Mouse (Mus musculus) intestine, embryonic 16.5 days (tissue): ENCODE measurements around the gene Tnfaip8l2. TPM values are rescaled to one million over a fixed set of nuclear protein-coding genes. Genes with fewer than 3 reads are reported as not detected.
A peak's percentile ranks its signal among the peaks of the same experiment; 100 is the strongest.
"Not testable (repeated sequence)": the region's sequence is repeated elsewhere in the genome, so short reads cannot be mapped to it uniquely, and the experiment has no call there.

Experiments used
- ATAC-seq: fragments of 200-750 bp; cut with Nextera tagmentation; 2 replicates; pipeline ENCODE4 v1.8.0; 2017; ENCODE audit warnings: moderate TSS enrichment, moderate library complexity
- H3K27ac ChIP-seq: fragments of 300-500 bp; sonication (generic); 2 replicates; pipeline ENCODE4 v1.5.1; 2014; ENCODE audit warnings: mild to moderate bottlenecking, low read length
- H3K27me3 ChIP-seq: fragments of 300-500 bp; sonication (generic); replicated peaks from 2 replicates; pipeline ENCODE4 v1.6.1; 2014; ENCODE audit warnings: low read length, control low read depth, mixed read lengths; ENCODE audit not compliant: control insufficient read depth, insufficient read depth
- H3K36me3 ChIP-seq: fragments of 300-500 bp; sonication (generic); 2 replicates; pipeline ENCODE4 v1.6.1; 2014; ENCODE audit warnings: low read length, control low read depth; ENCODE audit not compliant: control insufficient read depth, insufficient read depth
- H3K4me1 ChIP-seq: fragments of 300-500 bp; sonication (generic); 2 replicates; pipeline ENCODE4 v1.6.1; 2014; ENCODE audit warnings: low read length, control low read depth, mixed read lengths; ENCODE audit not compliant: control insufficient read depth, insufficient read depth
- H3K4me2 ChIP-seq: fragments of 300-500 bp; sonication (generic); 2 replicates; pipeline ENCODE4 v1.6.1; 2014; ENCODE audit warnings: low read depth, low read length, control low read depth
- H3K4me3 ChIP-seq: fragments of 300-500 bp; sonication (generic); 2 replicates; pipeline ENCODE4 v1.5.1; 2014; ENCODE audit warnings: mild to moderate bottlenecking, low read length
- H3K9ac ChIP-seq: fragments of 300-500 bp; sonication (generic); 2 replicates; pipeline ENCODE4 v1.6.1; 2014; ENCODE audit warnings: low read depth, low read length
- H3K9me3 ChIP-seq: fragments of 300-500 bp; sonication (generic); 2 replicates; pipeline ENCODE4 v1.6.1; 2016; ENCODE audit warnings: low read length, control low read depth; ENCODE audit not compliant: control insufficient read depth
- WGBS: fragments of 180-500 bp; shearing (Covaris S2); extraction: QIAGEN DNeasy Blood & Tissue Kit; methylation state at CpG from one replicate; pipeline ENCODE4 v1.1.7; 2014; 5-methylcytosine and 5-hydroxymethylcytosine counted together
- polyA plus RNA-seq: library from polyadenylated mRNA; unstranded; fragments of >200 nt; fragmentation: Nextera tagmentation; extraction: Ambion mirVana; gene quantifications from 2 replicates; pipeline ENCODE4 v1.2.1, GENCODE M21; 2015

The Tnfaip8l2 gene
- polyA plus RNA-seq, 1 experiment from 2014 or later = 4.9 TPM

DNA sequence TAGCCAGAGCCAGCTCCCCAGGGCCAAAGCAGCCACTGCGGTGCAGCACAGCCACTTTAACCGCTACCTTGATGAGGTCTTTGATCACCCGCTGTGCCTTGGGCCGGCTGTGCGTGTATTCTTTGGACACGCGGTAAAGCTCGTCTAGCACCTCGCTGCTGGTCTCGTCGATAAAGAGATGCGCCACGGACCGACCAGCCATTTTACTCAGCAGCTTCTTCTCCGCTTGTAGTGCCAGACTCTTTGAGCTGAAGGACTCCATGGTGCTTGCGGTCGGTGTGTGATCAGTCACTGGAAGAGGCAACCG is 1.9 kb downstream of the Tnfaip8l2 start:
- Histone ChIP-seq H3K4me3 (no peak overlapping the region), H3K9ac (no peak overlapping the region), H3K4me2 (no peak overlapping the region), H3K4me1 (peaks cover 2% of the 10 kb centered on the region), H3K27ac (no peak overlapping the region), H3K27me3 (no peaks in the 10 kb centered on the region), H3K9me3 (no peaks in the 10 kb centered on the region), H3K36me3 (no peaks in the 10 kb centered on the region)
- ATAC-seq = no peak
- 67% methylated on average over 18 of the region's 18 CpGs for WGBS

DNA sequence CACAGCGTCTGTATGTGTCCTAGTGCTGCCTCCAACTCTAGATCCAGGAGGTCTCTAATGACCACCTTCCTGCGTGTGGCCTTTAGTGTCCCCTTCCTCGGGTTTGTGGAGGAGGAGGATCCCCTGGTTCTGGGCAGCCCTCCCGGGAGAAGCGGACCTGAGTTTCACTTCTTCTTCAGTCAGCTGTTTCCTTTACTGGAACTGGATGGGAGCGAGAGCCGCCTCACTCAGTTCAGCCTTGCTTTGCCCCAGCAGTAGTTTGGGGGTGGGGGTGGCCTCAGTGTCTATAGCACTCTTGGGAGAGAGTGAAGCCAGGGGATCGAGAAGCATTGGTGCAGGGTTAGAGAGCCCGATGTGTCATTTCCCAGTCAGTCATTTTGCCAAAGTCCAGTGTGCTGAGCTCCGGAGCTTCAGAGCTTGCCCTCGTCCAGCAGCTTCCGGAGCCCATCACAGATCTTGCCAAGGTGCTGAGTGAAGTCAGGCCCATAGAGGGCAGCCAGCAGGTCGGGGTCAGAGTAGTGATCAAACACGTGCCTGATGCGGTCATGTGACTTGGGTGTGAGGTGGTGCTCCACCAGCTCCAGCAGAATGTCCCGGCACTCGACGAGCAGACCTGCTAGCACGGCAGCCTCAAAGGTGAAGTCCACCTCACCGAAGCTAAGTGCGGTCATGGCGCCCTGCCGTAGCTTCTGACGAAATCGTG is 2.4 kb downstream of the Tnfaip8l2 start:
- Histone ChIP-seq H3K4me2 (no peak overlapping the region), H3K27ac (no peak overlapping the region), H3K27me3 (no peaks in the 10 kb centered on the region), H3K9me3 (no peaks in the 10 kb centered on the region), H3K4me3 (no peak overlapping the region), H3K4me1 (peaks cover 5% of the 10 kb centered on the region), H3K9ac (no peak overlapping the region), H3K36me3 (no peaks in the 10 kb centered on the region)
- 72% methylated on average over 25 of the region's 25 CpGs for WGBS
- ATAC-seq = no peak

- Histone ChIP-seq H3K9me3 (no peaks in the 10 kb centered on the region), H3K27ac (no peak overlapping the region), H3K27me3 (no peaks in the 10 kb centered on the region), H3K4me2 (no peak overlapping the region), H3K4me3 (no peak overlapping the region), H3K9ac (no peak overlapping the region), H3K4me1 (peaks cover 10% of the 10 kb centered on the region), H3K36me3 (no peaks in the 10 kb centered on the region)
- no peak for ATAC-seq
- 87% methylated on average over 3 of the region's 3 CpGs for WGBS
Observed at GRCm38 (mm10) chr3:95136336-95136735, 5.8 kb downstream of the Tnfaip8l2 start.

DNA sequence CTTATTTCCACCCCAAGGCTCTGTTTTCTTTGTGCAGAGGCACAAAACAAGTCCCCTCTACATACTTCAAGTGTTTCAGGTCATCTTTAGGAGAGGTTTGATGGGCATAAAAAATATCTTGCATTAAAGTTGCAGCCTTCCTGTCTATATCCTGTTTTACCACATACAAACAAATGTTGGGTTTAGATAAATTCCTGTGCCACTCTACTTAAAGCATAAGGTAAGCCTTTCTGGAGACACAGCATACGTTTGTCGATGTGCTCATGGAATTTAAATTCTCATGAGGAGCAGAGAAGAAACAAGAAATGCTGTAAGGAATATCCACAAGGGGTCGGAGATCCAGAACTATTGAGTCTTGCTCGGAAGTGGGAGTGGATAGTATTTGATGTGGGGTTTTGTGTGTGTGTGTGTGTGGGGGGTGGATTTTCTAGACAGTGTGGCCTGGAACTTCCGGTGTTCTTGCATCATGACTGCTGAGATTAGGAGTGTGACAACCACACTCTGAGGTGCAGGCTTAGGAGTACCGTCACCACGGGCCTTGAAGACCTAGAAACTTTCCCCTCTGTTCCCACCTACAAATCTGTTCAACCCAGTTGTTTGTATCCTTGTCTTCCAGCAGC is 6.6 kb downstream of the Tnfaip8l2 start:
- Histone ChIP-seq H3K9me3 (no peaks in the 10 kb centered on the region), H3K36me3 (no peaks in the 10 kb centered on the region), H3K9ac (no peak overlapping the region; the same call in 1 of the 2 replicates), H3K27me3 (no peaks in the 10 kb centered on the region), H3K4me3 (peak overlapping the region; percentile 44), H3K4me2 (peak overlapping the region; percentile 60), H3K4me1 (peaks cover 10% of the 10 kb centered on the region), H3K27ac (no peak overlapping the region; the same call in 1 of the 2 replicates)
- 83% methylated on average over 7 of the region's 7 CpGs for WGBS
- ATAC-seq = no peak

GRCm38 (mm10) chr3:95135023-95135422 is 7.1 kb downstream of the Tnfaip8l2 start:
- WGBS = 16% methylated on average over 6 of the region's 6 CpGs
- peak; percentile 65 for ATAC-seq
- Histone ChIP-seq H3K4me1 (peaks cover 10% of the 10 kb centered on the region), H3K9me3 (no peaks in the 10 kb centered on the region), H3K4me2 (peak overlapping the region; percentile 60), H3K36me3 (no peaks in the 10 kb centered on the region), H3K27ac (peak overlapping the region; percentile 37; the same call in 1 of the 2 replicates), H3K27me3 (no peaks in the 10 kb centered on the region), H3K9ac (peak overlapping the region; percentile 37; the same call in 1 of the 2 replicates), H3K4me3 (peak overlapping the region; percentile 44)

DNA sequence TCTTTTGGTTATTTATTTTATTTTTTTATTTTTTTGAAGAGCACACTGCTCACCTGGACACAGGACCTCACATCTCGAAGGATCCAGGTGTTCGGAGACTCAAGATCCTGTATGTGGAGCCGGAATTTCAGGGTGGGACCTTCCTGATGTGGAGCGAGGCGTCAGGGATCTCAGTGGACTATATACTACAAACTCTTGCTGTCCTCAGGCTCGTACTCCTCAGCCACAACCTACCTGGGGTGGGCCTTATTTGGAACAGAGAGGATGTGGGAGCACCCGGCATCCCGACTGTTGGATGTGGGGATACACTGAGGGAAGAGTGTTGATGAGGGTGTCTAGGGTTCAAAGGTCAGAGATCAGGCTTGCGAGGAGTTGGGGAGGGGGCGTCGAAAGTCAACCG is 8.0 kb downstream of the Tnfaip8l2 start:
- H3K4me2 ChIP-seq, H3K9ac ChIP-seq, H3K36me3 ChIP-seq, H3K9me3 ChIP-seq, H3K27ac ChIP-seq, H3K27me3 ChIP-seq: not testable (repeated sequence)
- ATAC-seq = peak; percentile 45
- Histone ChIP-seq H3K4me1 (peaks cover 10% of the 10 kb centered on the region), H3K4me3 (peak overlapping the region; percentile 78; the same call in 1 of the 2 replicates)
- WGBS = no CpG with 5 or more reads among the region's 12 CpGs

- Histone ChIP-seq H3K4me2 (peak within 1 kb of the TSS; percentile 93), H3K27ac (peak within 1 kb of the TSS; percentile 49; the same call in 1 of the 2 replicates), H3K36me3 (0 out of 2 replicates have a peak, but pooled peaks cover 4% of the 10 kb centered on the region), H3K27me3 (no peaks in the 10 kb centered on the region), H3K9me3 (no peaks in the 10 kb centered on the region), H3K9ac (peak within 1 kb of the TSS; percentile 78), H3K4me3 (peak within 1 kb of the TSS; percentile 78), H3K4me1 (peaks cover 10% of the 10 kb centered on the region)
- WGBS = under 1% methylated on average over 20 of the region's 20 CpGs
- ATAC-seq = peak; percentile 93
Observed at GRCm38 (mm10) chr3:95133680-95134101, 8.5 kb downstream of the Tnfaip8l2 start, which contains the start of the genes Scnm1 and Lysmd1. TSS of gene Scnm1 (minus strand) at chr3:95134011. TSS of gene Lysmd1 (plus strand) at chr3:95134088.

DNA sequence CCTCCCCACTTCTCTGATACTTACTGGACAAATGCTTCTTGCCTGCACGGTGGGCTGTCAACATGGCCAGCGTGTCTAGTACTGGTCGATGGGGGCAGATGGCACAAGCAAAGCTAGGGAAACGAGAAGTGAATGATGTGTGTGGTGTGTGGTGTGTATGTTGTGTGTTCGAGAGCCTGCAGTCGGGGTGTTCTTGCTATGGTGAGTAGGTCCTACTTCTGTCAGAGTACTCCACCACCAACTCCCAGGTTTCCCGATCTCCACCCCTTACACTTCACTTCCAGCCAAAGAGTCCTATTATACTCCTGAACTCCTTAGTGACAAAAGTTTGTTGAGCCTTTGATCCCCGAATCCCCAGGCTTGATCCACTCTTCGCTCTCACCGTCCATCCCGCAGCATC is 9.0 kb downstream of the Tnfaip8l2 start:
- ATAC-seq = peak; percentile 9; the same call in 1 of the 2 replicates
- H3K27ac ChIP-seq = 0 out of 2 replicates have a peak overlapping the region, but pooled peaks have one; percentile 49

GRCm38 (mm10) chr3:95132389-95132788 is 9.8 kb downstream of the Tnfaip8l2 start:
- not testable (repeated sequence) for H3K9ac ChIP-seq, H3K36me3 ChIP-seq, H3K4me3 ChIP-seq, H3K27ac ChIP-seq, ATAC-seq, H3K27me3 ChIP-seq, H3K9me3 ChIP-seq, H3K4me2 ChIP-seq
- WGBS = 86% methylated on average over 2 of the region's 2 CpGs
- peaks cover 10% of the 10 kb centered on the region for H3K4me1 ChIP-seq

More for the DNA sequence above, 9.0 kb downstream of the Tnfaip8l2 start:
- Histone ChIP-seq H3K4me2 (peak overlapping the region; percentile 93), H3K27me3 (no peaks in the 10 kb centered on the region), H3K9me3 (no peaks in the 10 kb centered on the region), H3K4me3 (peak overlapping the region; percentile 78), H3K4me1 (peaks cover 10% of the 10 kb centered on the region), H3K36me3 (0 out of 2 replicates have a peak, but pooled peaks cover 4% of the 10 kb centered on the region), H3K9ac (peak overlapping the region; percentile 78)
- WGBS = 53% methylated on average over 11 of the region's 11 CpGs
